Mouse (Mus musculus) lung, postnatal 36 days (tissue): ENCODE data around the gene Camta2.

Source experiments
- DNase-seq: peaks from one replicate; pipeline ENCODE4 v3.0.0; 2022; ENCODE audit warnings: mixed read lengths

The Camta2 gene

DNA sequence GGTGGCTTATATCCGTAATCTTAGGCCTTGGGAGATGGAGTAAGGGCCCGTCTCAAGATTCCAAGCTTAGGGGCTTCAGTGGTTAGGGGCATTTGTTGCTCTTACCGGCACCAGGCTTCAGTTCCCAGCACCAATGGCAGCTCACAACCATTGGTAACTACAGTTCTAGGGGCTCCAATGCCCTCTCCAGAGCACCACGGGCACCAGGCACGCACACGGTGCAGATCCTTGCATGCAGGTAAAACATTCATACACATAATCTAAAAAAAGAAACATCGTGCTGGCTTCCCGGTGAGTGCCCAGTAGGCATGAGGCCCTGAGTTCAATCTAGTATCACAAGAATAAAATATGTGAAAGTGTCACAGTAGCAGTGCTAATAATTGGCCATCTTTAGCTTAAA lies 24.8 kb downstream of the Camta2 start:
- no peak for DNase-seq

DNA sequence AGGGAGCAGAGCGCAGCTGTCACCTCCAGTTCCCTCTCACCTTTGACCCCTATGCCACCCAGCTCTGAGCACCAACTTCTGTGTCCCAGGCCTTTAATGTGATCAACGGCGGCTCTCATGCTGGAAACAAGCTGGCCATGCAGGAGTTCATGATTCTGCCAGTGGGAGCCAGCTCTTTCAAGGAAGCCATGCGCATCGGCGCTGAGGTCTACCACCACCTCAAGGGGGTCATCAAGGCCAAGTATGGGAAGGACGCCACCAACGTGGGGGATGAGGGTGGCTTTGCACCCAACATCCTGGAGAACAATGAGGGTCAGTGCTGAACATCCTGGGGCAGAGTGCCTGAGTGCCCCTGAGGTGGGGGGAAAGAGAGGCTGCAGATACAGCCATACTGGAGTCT lies 27.3 kb downstream of the Camta2 start:
- DNase-seq: no peak

DNA sequence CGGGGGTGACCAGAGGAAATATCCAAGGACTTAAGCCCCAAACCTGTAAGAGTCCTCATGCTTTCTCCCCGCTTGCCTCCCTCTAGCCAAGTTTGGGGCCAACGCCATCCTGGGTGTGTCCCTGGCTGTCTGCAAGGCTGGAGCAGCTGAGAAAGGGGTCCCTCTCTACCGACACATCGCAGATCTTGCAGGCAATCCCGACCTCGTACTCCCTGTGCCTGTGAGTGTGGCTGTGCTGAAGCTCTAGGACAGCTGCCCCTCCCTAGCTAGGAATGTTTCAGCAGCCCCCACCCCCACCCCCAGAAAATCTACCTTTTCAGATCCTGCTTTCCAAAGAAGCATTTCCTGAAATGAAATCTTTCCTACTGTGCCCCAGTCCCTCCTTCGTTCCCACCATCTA lies 29.0 kb downstream of the Camta2 start:
- DNase-seq: no peak

DNA sequence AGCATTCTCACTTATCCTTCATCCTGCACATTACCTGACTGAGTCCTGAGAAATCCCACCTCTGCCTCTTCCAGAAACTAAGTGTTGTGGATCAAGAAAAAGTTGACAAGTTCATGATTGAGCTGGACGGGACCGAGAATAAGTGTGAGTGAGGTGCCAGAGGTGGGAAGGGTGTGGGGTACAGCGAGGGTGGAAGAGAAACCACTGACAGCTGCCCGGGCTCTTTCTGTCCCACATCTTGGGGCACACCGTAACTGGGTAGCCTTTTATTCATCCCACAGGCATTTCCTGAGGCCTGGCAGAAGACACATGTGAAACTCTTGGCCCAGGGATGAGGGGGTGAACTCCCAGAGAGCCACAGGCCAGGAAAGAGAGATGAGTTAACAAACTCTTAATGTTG lies 29.4 kb downstream of the Camta2 start:
- no peak for DNase-seq

DNA sequence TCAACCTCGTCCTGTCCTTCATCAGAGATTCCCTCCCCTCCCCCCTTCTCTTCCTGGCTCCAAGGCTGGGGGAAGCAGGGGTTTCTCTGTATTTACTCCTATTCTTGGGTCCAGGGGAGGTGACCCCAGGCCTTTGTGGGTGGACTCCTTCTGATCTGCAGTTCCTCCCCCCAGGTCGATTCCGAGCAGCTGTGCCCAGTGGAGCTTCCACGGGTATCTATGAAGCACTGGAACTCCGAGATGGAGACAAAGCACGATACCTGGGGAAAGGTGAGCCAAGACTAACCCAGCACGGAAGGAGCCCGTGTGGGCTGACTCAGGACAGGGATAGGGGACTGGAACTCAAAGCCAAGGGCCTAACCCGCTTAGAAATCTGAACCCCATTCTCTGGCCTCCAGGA lies 29.9 kb downstream of the Camta2 start:
- no peak for DNase-seq

DNA sequence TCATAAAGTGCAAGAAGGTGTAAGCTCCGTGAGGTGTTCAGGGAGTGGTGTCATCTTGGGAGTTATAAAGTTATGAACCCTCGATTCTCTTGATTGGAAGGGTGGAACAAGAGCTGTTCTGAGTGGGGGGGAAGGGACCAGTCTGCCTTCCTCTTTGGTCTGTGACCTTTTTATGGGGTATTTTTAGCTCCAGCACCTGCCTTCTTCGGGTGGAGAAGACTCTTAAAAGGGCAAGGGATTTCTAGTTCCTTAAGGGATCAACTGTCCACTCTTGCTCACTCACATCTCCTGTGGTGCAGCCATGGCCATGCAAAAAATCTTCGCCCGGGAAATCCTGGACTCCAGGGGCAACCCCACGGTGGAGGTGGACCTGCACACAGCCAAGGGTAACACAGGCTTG lies 30.3 kb downstream of the Camta2 start:
- DNase-seq: no peak

DNA sequence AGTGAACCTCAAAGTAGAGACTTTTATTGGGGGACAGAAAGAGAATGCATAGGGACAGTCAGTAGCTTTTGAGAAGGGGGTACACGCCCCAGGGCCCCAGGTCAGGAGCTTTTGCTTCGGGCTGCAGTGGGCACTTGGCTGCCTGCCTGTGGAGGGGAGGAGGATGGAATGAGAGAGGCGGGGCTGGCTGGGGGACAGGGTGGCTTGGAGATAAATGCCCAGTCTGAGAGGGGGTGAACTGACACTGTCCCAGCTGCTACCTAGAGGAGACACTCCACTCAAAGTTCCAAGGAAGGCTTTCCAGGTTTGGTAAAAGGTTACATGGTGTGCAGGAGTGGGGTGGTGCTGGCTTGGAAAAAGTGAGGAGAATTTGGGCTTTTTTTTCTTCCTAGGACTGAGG lies 30.9 kb downstream of the Camta2 start, which contains the start of gene Eno3:
TSS of gene Eno3 (plus strand) at position 239 of the 400 bp plus-strand sequence.
- no peak for DNase-seq

DNA sequence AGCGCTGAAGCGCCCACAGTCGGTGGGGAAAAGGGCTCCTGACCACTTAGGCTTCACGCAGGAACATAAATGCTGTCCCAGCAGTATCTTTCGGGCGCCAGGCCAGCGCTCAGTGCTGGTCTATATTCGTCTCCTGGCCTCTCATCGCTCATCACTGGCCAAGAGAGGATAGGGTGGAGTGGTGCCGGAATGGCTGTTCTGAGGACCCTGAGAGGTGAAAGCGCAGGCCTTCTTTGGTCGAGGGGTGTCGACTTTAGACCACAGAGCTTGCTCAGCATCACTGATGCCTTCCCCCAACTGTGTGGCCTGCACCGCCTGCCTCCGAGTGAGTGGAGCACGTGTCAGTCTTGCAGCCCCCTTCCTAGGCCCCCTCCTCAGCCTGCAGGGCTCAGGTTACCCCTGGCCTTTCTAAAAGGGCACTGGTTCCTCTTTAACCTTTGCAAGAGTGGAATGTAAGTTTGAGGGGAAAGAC lies 31.4 kb downstream of the Camta2 start:
- DNase-seq: peak; percentile 45

DNA sequence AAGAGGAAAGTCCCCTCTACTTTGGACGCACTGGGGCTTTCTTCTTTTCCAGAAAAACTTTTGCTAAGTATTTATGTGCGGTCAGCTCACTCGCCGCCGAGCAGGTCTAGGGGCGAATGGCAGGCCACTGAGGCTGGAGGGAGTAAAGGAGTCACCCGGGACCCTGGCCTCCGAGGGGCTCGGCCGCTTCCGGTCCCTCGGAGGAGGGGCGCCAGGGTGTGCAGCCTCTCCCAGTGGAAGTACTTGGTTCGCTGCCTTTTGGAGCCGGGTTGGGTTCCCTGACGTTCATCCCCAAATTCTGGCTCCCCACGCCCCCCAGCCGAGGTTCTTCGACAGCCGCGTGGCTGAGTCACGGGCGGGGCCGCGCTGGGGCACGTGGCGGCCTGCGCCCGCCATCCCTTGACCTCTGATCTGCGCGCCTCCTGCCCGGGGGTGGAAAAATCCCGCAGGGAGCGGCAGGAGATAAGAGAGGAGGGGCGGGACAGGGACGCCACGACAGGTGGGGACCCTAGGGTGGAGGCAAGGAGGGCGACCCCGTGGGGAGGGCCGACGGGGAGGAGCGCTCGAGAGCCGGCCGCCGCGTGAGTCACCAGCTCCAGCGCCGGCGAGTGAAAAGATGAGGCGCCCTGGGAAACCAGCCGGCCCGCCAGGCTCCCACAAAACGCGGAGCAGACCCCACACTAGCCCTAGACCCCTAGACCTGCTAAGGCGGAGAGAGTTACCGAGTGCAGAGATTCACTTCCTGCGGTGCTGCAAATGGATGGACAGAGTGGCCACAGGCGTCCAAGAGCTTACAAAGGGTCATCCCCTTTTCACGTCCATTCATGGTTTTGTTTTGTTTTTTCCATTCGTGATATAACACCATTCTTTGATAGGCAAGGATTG lies 32.1 kb downstream of the Camta2 start:
- DNase-seq: peak; percentile 54

DNA sequence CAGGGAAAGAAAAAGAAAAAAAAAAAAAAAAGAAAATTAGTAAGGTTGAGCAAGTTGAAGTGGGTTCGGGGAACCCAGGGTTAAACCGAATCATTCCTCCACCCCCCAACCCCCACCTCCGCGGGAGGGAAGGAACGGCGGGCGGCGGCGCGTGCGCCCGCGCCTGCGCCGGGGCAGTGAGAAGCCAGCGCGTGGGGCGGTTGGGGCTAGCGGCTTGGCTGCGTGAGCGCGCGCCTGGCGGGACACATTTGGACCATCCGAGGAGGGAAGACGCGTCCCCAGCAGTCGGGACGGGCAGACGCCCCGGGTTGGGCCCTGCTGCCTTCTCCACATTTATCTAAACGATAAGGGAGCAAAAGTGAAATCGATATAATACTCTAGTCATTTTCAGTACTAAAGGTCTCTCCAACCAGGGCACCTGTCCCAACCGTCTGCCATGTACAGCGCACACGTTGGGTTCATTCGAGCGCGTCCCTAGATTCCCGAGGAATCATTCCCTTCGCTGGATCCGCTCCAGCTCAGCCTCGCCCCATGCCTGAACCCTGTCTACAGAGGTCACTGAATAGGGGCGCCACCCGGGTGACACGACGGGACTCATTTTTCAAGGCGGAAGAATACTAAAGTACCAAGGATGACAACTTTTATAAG lies 32.9 kb downstream of the Camta2 start:
- DNase-seq: peak; percentile 84

DNA sequence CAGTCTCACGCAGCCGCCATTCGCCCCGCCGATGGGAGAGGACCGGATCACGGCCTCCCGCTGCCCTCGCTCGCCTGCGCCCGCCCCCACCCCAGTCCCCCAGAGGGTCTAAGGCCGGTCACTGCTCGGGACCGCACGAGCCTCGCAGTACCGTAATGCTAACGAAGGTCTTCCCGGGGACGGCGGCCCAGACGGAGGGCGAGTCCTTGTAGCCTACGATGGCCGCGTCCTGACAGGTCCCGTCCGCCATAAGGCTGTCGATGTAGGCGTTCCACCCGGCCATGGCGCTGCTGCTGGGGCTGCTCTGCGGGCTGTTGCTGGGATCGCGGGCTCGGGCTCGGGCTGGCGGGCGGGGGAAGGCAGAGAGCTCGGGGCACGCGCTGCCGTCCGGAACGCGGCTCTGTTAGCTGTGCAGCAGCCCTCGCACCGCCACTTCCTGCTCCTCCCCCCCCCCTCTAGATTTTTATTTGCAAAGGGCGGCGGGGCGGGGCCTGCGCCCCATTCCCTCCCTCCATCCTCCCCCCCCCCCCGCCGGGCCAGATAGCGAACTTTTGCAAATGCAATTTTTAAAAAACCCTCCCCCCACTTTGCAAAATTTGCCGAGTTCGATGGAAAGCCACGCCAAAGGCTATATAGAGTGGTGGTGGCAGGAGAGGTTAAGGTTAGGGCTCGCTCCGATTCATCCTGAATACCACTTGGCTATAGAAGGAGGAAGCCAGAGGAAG lies 33.5 kb downstream of the Camta2 start, which contains the start of gene Pfn1:
TSS of gene Pfn1 (minus strand) at position 447 of the 725 bp plus-strand sequence.
- peak; percentile 78 for DNase-seq

DNA sequence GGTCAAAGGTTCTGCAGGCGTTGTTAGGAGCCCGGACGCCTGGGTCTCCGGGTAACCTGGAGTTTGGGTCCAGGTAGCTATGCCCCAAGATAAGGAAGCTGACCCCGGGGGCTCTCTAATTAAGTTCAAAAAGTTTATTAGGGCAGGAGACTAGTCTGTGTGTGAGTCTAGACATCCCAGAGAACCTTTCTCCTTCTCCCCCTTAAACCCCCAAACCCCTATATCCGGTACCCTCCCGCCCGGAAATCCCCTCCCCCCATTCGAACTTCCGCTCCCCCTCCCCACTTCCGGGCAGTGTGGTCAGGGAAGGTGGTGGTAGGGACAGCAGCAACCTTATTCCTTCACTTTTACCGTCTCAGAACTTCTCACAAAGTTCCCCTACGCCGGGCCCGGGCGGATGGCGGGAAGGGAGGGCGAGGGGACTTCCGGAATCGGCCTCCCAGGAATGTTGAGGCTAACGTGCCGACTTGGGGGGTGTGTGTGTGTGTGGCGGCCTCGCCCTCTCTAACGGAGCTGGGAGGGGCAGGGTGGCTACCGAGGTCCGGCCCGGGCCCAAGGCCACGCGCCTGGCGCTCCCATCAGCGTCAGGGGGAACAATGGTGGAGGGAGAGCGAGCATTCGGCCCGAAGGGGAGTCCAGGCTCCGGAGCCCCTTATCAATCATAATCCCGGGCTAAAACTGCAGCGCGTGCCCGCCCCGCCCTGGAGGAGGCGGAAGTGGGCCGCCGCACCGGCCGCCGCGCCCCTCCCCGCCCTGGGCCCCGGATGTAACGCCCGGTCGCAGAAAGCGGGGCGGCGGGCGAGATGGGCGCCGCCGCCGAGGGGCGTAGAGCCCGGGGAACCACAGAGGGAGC lies 34.3 kb downstream of the Camta2 start:
- DNase-seq: peak; percentile 74

DNA sequence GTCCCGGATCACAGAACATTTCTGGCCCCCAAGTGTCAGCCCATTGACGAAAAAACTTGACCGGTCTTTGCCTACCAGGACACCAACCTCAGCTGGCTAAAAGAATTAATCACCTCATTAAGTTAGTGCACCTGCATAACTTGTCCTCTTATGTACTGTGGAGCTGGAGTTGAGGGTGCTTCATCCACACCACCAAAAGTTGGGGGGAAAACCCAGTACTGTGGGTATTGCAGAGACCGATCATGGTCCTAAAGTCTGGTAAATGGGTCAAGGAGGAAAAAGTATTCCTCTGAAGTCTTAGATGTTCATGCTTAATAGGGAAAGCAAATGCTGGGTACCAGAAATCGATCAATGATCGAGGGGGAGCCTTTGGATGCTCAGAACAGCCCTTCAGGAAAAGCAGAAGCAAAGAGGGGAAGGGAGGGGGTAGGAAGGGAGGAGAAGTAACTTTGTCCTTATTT lies 35.0 kb downstream of the Camta2 start:
- DNase-seq: peak; percentile 56

DNA sequence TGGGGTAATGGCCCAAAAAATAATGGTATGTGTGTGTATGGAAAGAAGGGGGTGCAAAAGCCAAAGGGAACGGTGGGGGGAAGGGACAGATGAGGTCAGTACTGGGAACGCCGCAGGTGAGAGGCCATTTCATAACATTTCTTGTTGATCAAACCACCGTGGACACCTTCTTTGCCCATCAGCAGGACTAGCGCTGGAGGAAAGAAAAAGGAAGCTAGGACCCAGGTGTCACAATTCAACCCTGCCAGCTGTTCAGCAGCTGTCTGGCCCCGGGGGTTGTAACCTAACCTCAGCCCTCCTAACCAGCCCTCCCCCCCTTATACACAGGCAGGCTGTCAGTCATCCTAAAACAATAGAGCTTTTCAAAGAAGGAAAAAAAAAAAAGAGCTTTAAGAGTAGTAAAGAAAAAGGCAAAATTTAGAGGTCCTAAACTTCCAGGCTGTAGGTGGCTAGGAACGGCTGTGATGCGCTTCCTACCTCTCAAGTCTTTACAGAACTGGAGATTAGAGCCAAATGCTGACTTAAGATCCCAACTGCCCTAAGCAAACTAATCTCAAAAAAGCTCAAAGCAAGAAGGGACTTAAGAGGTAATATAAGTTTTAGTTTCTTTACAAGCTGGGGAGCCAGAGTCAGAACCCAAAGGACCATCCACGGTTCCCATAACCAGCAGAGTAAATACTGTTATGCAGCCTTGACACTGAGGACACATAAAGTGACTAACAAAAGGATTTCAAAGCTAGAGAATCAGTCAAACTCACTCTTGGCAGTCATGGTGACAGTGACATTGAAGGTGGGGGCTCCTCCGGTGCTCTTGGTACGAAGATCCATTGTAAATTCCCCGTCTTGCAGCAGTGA lies 35.6 kb downstream of the Camta2 start:
- no peak for DNase-seq

DNA sequence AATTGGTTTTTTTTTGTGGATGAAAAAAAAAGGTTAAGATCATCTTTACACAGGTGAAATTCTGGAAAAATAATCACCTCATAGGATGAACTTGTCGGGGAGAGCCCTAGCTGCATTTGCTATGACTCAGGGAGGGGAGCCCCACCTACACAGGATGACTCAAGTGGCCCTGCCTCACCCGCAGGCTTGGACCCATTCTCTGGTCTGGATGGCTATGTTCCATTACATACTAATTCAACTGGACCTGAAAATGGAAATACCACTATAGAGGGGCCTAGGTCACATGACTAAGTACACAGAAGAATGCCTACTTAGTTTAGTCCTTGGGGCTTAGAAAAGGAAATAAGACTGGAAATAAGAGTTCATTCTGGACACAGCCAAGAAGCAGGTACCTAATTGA lies 36.5 kb downstream of the Camta2 start:
- DNase-seq: no peak

DNA sequence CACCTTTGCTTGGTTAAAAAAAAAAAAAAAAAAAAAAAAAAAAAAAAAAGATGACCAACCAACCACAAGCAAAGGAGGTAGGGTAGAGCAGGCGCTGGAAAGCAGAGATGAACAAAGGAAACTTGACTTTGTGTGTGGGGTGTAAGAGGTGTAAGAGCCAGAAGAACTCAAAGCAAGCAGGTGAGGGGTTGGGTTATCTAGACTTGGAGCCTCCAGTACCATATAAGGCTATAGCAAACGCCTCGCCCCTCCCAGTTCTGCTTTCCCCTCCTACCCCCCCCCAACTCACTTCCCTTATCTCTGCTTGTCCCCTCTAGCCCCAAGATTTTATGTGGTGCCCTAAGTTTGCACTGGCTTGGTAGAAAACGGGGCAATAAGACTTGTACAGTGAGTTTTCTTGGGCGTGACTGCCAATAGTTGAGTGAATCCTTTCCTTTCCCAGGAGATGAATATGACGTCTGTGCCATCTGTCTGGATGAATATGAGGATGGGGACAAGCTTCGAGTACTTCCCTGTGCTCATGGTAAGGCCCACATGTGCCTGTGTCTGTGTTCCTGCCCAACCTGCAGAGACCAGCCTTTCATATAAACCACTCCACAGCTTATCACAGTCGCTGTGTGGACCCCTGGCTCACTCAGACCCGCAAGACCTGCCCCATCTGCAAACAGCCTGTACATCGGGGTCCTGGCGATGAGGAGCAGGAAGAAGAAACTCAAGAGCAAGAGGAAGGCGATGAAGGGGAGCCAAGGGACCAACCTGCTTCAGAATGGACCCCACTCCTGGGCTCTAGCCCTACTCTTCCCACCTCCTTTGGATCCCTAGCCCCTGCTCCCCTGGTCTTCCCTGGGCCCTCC lies 37.4 kb downstream of the Camta2 start:
- peak; percentile 34 for DNase-seq

DNA sequence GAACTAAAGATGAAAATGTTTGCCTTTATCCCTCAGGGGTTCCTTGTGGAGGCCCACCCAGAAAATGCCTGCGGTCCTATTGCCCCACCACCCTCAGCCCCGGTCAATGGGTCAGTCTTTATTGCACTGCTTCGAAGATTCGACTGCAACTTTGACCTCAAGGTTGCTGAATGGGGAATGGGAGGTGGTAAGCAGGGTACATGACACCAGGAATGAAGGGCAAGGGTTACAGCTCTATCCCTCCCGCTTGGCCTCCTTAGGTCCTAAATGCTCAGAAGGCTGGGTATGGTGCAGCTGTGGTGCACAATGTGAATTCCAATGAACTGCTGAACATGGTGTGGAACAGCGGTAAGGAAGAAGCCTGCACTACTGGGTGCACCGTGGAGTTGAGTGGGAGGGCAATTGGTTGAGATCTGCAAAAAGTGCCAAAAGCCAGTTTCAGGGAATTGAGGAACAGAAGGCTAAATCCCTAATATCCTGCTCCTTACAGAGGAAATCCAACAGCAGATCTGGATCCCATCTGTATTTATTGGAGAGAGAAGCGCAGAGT lies 38.6 kb downstream of the Camta2 start:
- DNase-seq: no peak

DNA sequence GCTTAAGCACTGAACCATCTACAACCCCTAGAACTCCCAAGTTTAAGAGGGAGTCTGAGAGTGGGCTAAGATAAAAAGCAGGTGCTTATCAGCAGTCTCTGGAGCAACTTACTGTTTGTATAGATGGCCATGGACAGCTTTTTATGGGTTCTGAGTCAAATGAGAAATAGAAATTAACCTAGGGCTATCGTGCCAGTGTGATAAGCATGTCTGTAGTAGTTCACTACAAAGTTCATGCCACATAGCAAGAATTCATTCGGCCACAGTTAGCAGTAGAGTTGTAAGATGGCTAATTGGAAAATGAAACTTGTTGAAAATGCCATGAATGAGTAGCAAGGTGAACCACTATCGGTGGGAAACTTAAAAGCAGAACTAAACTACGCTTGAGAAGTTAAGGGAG lies 39.4 kb downstream of the Camta2 start:
- DNase-seq: no peak

DNA sequence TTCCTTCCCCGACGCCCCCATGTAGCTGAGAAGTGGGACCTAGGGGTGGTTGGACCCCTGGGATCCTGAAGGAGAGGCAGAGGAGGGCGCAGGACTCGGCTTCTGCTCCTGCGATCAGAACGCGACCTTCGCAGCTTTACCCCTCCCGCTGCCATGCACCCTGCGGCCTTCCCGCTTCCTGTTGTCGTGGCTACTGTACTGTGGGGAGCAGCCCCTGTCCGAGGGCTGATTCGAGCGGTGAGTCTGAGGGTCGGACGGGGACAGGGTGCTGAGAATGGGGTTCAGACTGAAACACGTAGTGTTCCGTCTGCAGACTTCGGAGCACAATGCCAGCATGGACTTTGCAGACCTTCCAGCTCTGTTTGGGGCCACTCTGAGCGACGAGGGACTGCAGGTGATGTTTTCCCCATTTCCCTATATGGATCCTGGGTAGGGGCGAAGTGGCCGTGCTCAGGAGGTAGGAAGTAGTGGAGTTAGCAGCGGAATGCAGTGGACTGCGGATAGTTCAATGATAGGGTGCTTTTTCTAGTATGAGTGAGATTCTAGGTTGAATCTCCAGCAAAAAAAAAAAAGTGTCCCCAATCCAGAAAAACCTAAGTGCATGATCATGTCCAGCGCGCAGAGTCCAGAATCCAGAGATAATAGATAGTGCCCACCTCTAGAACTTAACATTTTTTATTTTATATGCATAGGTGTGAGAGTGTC lies 40.0 kb downstream of the Camta2 start:
- DNase-seq: peak; percentile 37
